Mouse (Mus musculus) olfactory bulb, adult 2 months (tissue): ENCODE data around the gene Dtx1.

Experiments
- CTCF ChIP-seq: fragments of 200-500 bp; IDR thresholded peaks from 2 replicates; pipeline ENCODE4 v1.5.1; 2012; ENCODE audit warnings: low read depth, mild to moderate bottlenecking, low read length, moderate library complexity; ENCODE audit not compliant: insufficient read depth
- POLR2A ChIP-seq: fragments of 200-500 bp; IDR thresholded peaks from 2 replicates; pipeline ENCODE4 v1.6.1; 2012; ENCODE audit warnings: mild to moderate bottlenecking, low read depth, low read length, moderate library complexity; ENCODE audit not compliant: insufficient read depth

- TF ChIP-seq CTCF (no peak), POLR2A (no peak)
These were observed 60.5 kb downstream of the Dtx1 start for GRCm38 (mm10) chr5:120651230-120651629.
